Mouse (Mus musculus) heart, adult 2 months (tissue): ENCODE results near the gene Kdm7a. TPM values are rescaled to one million over a fixed set of nuclear protein-coding genes. Genes with fewer than 3 reads are reported as not detected.
A peak's percentile ranks its signal among the peaks of the same experiment; 100 is the strongest.

Experiments
- DNase-seq, 2 experiments: peaks; one replicate each; pipeline ENCODE4 v3.0.0; 2021
- H3K27ac ChIP-seq: fragments of 200-600 bp; 2 replicates; pipeline ENCODE4 v1.8.1; 2022
- H3K27me3 ChIP-seq: fragments of 200-500 bp; 2 replicates; pipeline ENCODE4 v1.6.1; 2012; ENCODE audit warnings: mild to moderate bottlenecking, low read length, inconsistent platforms, mixed read lengths; ENCODE audit not compliant: control insufficient read depth, insufficient read depth
- H3K36me3 ChIP-seq: fragments of 200-500 bp; 2 replicates; pipeline ENCODE4 v1.6.1; 2012; ENCODE audit warnings: low read length, inconsistent platforms; ENCODE audit not compliant: control insufficient read depth, insufficient read depth
- H3K4me1 ChIP-seq: fragments of 200-500 bp; 2 replicates; pipeline ENCODE4 v1.6.1; 2011; ENCODE audit warnings: low read length; ENCODE audit not compliant: control insufficient read depth, insufficient read depth
- H3K4me3 ChIP-seq: fragments of 200-600 bp; 2 replicates; pipeline ENCODE4 v1.8.1; 2022
- H3K79me2 ChIP-seq: fragments of 200-500 bp; replicated peaks from 2 replicates; pipeline ENCODE4 v1.6.1; 2012; ENCODE audit warnings: mild to moderate bottlenecking, inconsistent platforms, low read length, moderate library complexity, mixed read lengths; ENCODE audit not compliant: control insufficient read depth, insufficient read depth
- H3K9ac ChIP-seq: fragments of 200-500 bp; 2 replicates; pipeline ENCODE4 v1.6.1; 2012; ENCODE audit warnings: low read depth, mild to moderate bottlenecking, control low read depth, inconsistent platforms, low read length, mixed read lengths
- CTCF ChIP-seq: fragments of 200-600 bp; IDR thresholded peaks from 2 replicates; pipeline ENCODE4 v1.8.1; 2022; ENCODE audit warnings: antibody characterized with exemption, mild to moderate bottlenecking, moderate library complexity
- EP300 ChIP-seq: fragments of 200-500 bp; IDR thresholded peaks from 2 replicates; pipeline ENCODE4 v1.6.1; 2011; ENCODE audit warnings: low read depth, low read length, control low read depth; ENCODE audit not compliant: insufficient read depth
- POLR2A ChIP-seq: fragments of 200-500 bp; IDR thresholded peaks from 2 replicates; pipeline ENCODE4 v1.6.1; 2011; ENCODE audit warnings: mild to moderate bottlenecking, low read depth, low read length, control low read depth; ENCODE audit not compliant: insufficient read depth
- WGBS: fragments of 180-500 bp; shearing (Covaris S2); methylation state at CpG from one replicate; pipeline ENCODE4 v1.1.7; 2018; 5-methylcytosine and 5-hydroxymethylcytosine counted together
- intact Hi-C: fragments of 180-260 bp; cut with DNase I; formaldehyde crosslinking; loops from one replicate; pipeline ENCODE4 v1.15.1; 2025
- polyA plus RNA-seq: library from polyadenylated mRNA; depleted of rRNA; stranded (reverse); fragments of >200 nt; gene quantifications from 2 replicates; pipeline ENCODE4 v1.2.3, GENCODE M21; 2012
- total RNA-seq, 2 experiments: library from RNA; stranded (reverse); gene quantifications; 2 replicates each; pipeline ENCODE4 v1.2.3; 2021

Kdm7a gene
- total and polyA plus RNA-seq, 3 experiments = 2.5 to 20.5 (median 18.5) TPM

GRCm38 (mm10) chr6:39205064-39205649 lies 1.4 kb downstream of the Kdm7a start:
- 0% methylated on average over 30 of the region's 30 CpGs for WGBS
- Histone ChIP-seq H3K27ac (peak overlapping the region; percentile 96), H3K4me1 (no peaks in the 10 kb centered on the region), H3K79me2 (0 out of 2 replicates have a peak, but pooled peaks cover 1% of the 10 kb centered on the region), H3K4me3 (peak overlapping the region; percentile 79), H3K27me3 (no peaks in the 10 kb centered on the region), H3K9ac (peak overlapping the region; percentile 100), H3K36me3 (peaks cover 2% of the 10 kb centered on the region; the same call in 1 of the 2 replicates)
- intact Hi-C loops = loop anchor here (1.0 to 2.0 kb wide), 2 partner anchors 86 to 139 kb away; partner anchors contain the start of gene Parp12
- 0 out of 2 replicates have a peak, but pooled peaks have one; percentile 26 for TF ChIP-seq EP300
- TF ChIP-seq POLR2A = peak; percentile 73
- peak; percentile 86 for TF ChIP-seq CTCF
- DNase-seq = peak; percentile 84 to 89

GRCm38 (mm10) chr6:39204444-39204843 lies 2.1 kb downstream of the Kdm7a start:
- peak overlapping the region; percentile 96 for H3K27ac ChIP-seq
- 38% methylated on average over 4 of the region's 4 CpGs for WGBS
- H3K4me3 ChIP-seq = peak overlapping the region; percentile 79
- H3K4me1 ChIP-seq = no peaks in the 10 kb centered on the region
- no peak for DNase-seq
- no peak overlapping the region for H3K9ac ChIP-seq
- TF ChIP-seq EP300 = no peak
- 0 out of 2 replicates have a peak, but pooled peaks cover 1% of the 10 kb centered on the region for H3K79me2 ChIP-seq
- peaks cover 2% of the 10 kb centered on the region; the same call in 1 of the 2 replicates for H3K36me3 ChIP-seq
- no peaks in the 10 kb centered on the region for H3K27me3 ChIP-seq
- intact Hi-C loops = loop anchor here (2.0 kb wide), 1 partner anchor 86 kb away; the partner anchor contains the start of gene Parp12

GRCm38 (mm10) chr6:39203236-39203635 lies 3.4 kb downstream of the Kdm7a start:
- intact Hi-C loops = no loop called here
- peaks cover 6% of the 10 kb centered on the region for H3K79me2 ChIP-seq
- no peak overlapping the region for H3K4me3 ChIP-seq
- no peaks in the 10 kb centered on the region for H3K27me3 ChIP-seq
- no peak for DNase-seq
- H3K27ac ChIP-seq = no peak overlapping the region
- peaks cover 2% of the 10 kb centered on the region for H3K36me3 ChIP-seq
- 81% methylated on average over 4 of the region's 4 CpGs for WGBS
- H3K4me1 ChIP-seq = no peaks in the 10 kb centered on the region
- no peak overlapping the region for H3K9ac ChIP-seq
- TF ChIP-seq CTCF (no peak), POLR2A (no peak), EP300 (no peak)

- H3K9ac ChIP-seq = no peak overlapping the region
- peaks cover 3% of the 10 kb centered on the region for H3K4me1 ChIP-seq
- H3K27ac ChIP-seq = no peak overlapping the region
- intact Hi-C loops = no loop called here
- peaks cover 9% of the 10 kb centered on the region for H3K36me3 ChIP-seq
- DNase-seq = no peak
- peaks cover 17% of the 10 kb centered on the region for H3K79me2 ChIP-seq
- TF ChIP-seq CTCF = no peak
- no peak for TF ChIP-seq POLR2A
- no peak for TF ChIP-seq EP300
- no peak overlapping the region for H3K4me3 ChIP-seq
- 85% methylated on average over 5 of the region's 5 CpGs for WGBS
- no peaks in the 10 kb centered on the region for H3K27me3 ChIP-seq
These were observed 13.6 kb downstream of the Kdm7a start for GRCm38 (mm10) chr6:39193006-39193405.

- intact Hi-C loops = no loop called here
- H3K4me3 ChIP-seq = no peak overlapping the region
- 42% methylated on average over 2 of the region's 2 CpGs for WGBS
- H3K9ac ChIP-seq = no peak overlapping the region
- peaks cover 3% of the 10 kb centered on the region for H3K4me1 ChIP-seq
- H3K27me3 ChIP-seq = no peaks in the 10 kb centered on the region
- DNase-seq = no peak
- peaks cover 9% of the 10 kb centered on the region for H3K36me3 ChIP-seq
- TF ChIP-seq POLR2A (no peak), EP300 (no peak), CTCF (no peak)
- no peak overlapping the region for H3K27ac ChIP-seq
- H3K79me2 ChIP-seq = peaks cover 16% of the 10 kb centered on the region
These were observed 15.1 kb downstream of the Kdm7a start for GRCm38 (mm10) chr6:39191518-39191917.

- Histone ChIP-seq H3K27me3 (no peaks in the 10 kb centered on the region), H3K79me2 (peaks cover 8% of the 10 kb centered on the region), H3K27ac (no peak overlapping the region), H3K4me1 (peaks cover 1% of the 10 kb centered on the region), H3K9ac (no peak overlapping the region), H3K4me3 (no peak overlapping the region), H3K36me3 (peaks cover 13% of the 10 kb centered on the region)
- WGBS = 27% methylated on average over 2 of the region's 2 CpGs
- no peak for DNase-seq
- intact Hi-C loops = loop anchor here (1.0 kb wide), 1 partner anchor 157 kb away; no protein-coding TSS in a partner anchor
- no peak for TF ChIP-seq POLR2A
- TF ChIP-seq CTCF = peak; percentile 72
- no peak for TF ChIP-seq EP300
These were observed 19.4 kb downstream of the Kdm7a start for GRCm38 (mm10) chr6:39187227-39187626.
